Mouse (Mus musculus): ENCODE measurements around the gene Hadh. TPM values are rescaled to one million over a fixed set of nuclear protein-coding genes. Genes with fewer than 3 reads are reported as not detected.

Gene Hadh
- polyA plus RNA-seq, 1 experiment: 40.5 TPM

- Histone ChIP-seq H3K4me3 (replicated peaks; ENCODE audit: insufficient read depth, low read depth, low read length) (no peak overlapping the region), H3K27me3 (ENCODE audit: control insufficient read depth, insufficient read depth, low read length) (no peaks in the 10 kb centered on the region; the same call in 1 of the 2 replicates), H3K27ac (ENCODE audit: insufficient read depth, low read length) (no peak overlapping the region), H3K4me1 (ENCODE audit: control insufficient read depth, insufficient read depth, low read length) (no peaks in the 10 kb centered on the region)
- DNase-seq: no peak
- TF ChIP-seq CTCF (IDR thresholded peaks at IDR 0.05; ENCODE audit: borderline replicate concordance, insufficient read depth, low read depth, low read length) (no peak), POLR2A (IDR thresholded peaks at IDR 0.05; ENCODE audit: borderline replicate concordance, insufficient read depth, low read length) (no peak)
- WGBS: 82% methylated on average over 3 of the region's 3 CpGs
Observed at GRCm38 (mm10) chr3:131307811-131308210, 35.9 kb upstream of the Hadh start.

DNA sequence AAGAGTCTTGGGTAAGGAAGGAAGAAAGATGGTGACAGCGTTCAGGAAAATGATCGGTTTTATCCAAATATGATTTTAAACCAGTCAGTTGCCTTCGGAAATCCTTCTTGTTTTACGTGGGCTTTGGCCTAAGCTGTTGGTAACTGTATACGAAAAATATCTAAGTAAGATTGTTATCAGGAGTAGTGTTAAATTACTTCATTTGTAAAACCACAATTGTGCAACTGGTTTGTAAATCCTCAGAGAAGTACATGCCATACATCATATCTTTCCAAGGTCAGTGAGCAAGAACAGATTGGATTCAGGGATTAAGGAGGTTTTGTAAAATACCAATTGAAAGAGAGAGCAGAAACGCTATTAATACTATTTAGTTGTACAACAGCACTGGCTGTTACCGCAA is 34.4 kb upstream of the Hadh start:
- H3K4me3 ChIP-seq (replicated peaks; ENCODE audit: insufficient read depth, low read depth, low read length): no peak overlapping the region
- H3K27ac ChIP-seq (ENCODE audit: insufficient read depth, low read length): no peak overlapping the region
- WGBS: 92% methylated on average over 7 of the region's 7 CpGs
- no peak for DNase-seq
- peaks cover 1% of the 10 kb centered on the region for H3K4me1 ChIP-seq (ENCODE audit: control insufficient read depth, insufficient read depth, low read length)
- no peak for TF ChIP-seq POLR2A (IDR thresholded peaks at IDR 0.05; ENCODE audit: borderline replicate concordance, insufficient read depth, low read length)
- no peak for TF ChIP-seq CTCF (IDR thresholded peaks at IDR 0.05; ENCODE audit: borderline replicate concordance, insufficient read depth, low read depth, low read length)
- no peaks in the 10 kb centered on the region; the same call in 1 of the 2 replicates for H3K27me3 ChIP-seq (ENCODE audit: control insufficient read depth, insufficient read depth, low read length)

DNA sequence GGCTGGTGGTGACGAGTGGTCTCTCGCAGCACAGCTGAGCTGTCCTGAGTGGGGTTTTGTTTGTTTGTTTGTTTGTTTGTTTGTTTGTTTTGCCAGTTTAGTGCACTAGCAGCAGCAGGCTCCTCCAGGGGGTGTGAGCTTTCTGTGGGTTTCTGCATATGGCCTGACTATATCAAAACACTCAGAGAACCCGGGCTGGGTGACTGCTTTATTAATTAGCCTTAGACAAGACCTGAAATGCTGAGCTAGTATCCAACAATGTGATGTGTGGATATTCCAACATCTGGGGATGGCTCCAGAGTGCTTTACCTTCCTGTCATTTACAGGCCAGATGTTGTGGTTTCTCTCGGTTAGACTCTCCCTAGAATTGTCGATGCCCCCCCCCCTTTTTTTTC is 31.4 kb upstream of the Hadh start:
- WGBS: 5% methylated on average over 5 of the region's 5 CpGs
- Histone ChIP-seq H3K27ac (ENCODE audit: insufficient read depth, low read length) (0 out of 2 replicates have a peak overlapping the region, but pooled peaks have one; percentile 44), H3K4me1 (ENCODE audit: control insufficient read depth, insufficient read depth, low read length) (peaks cover 9% of the 10 kb centered on the region), H3K4me3 (replicated peaks; ENCODE audit: insufficient read depth, low read depth, low read length) (peak overlapping the region; percentile 76), H3K27me3 (ENCODE audit: control insufficient read depth, insufficient read depth, low read length) (no peaks in the 10 kb centered on the region; the same call in 1 of the 2 replicates)
- DNase-seq: no peak
- TF ChIP-seq POLR2A (IDR thresholded peaks at IDR 0.05; ENCODE audit: borderline replicate concordance, insufficient read depth, low read length): no peak; the same call in 1 of the 2 replicates
- no peak for TF ChIP-seq CTCF (IDR thresholded peaks at IDR 0.05; ENCODE audit: borderline replicate concordance, insufficient read depth, low read depth, low read length)

- DNase-seq: peak; percentile 94 to 96
- Histone ChIP-seq H3K4me1 (ENCODE audit: control insufficient read depth, insufficient read depth, low read length) (peaks cover 9% of the 10 kb centered on the region), H3K27ac (ENCODE audit: insufficient read depth, low read length) (peak within 1 kb of the TSS; percentile 86), H3K27me3 (ENCODE audit: control insufficient read depth, insufficient read depth, low read length) (no peaks in the 10 kb centered on the region), H3K4me3 (replicated peaks; ENCODE audit: insufficient read depth, low read depth, low read length) (peak within 1 kb of the TSS; percentile 76)
- WGBS: under 1% methylated on average over 71 of the region's 71 CpGs
- TF ChIP-seq POLR2A (IDR thresholded peaks at IDR 0.05; ENCODE audit: borderline replicate concordance, insufficient read depth, low read length) (peak; percentile 94), CTCF (IDR thresholded peaks at IDR 0.05; ENCODE audit: borderline replicate concordance, insufficient read depth, low read depth, low read length) (no peak)
Observed at GRCm38 (mm10) chr3:131302452-131303319, 30.8 kb upstream of the Hadh start, which contains the start of gene Cyp2u1. TSS of gene Cyp2u1 (minus strand) at chr3:131303227.

GRCm38 (mm10) chr3:131299908-131300307 is 28.0 kb upstream of the Hadh start:
- Histone ChIP-seq H3K27me3 (ENCODE audit: control insufficient read depth, insufficient read depth, low read length) (no peaks in the 10 kb centered on the region), H3K4me1 (ENCODE audit: control insufficient read depth, insufficient read depth, low read length) (peaks cover 9% of the 10 kb centered on the region), H3K27ac (ENCODE audit: insufficient read depth, low read length) (no peak overlapping the region), H3K4me3 (replicated peaks; ENCODE audit: insufficient read depth, low read depth, low read length) (no peak overlapping the region)
- 6% methylated on average over 6 of the region's 6 CpGs for WGBS
- DNase-seq: peak in 1 of 2 experiments; percentile 61
- TF ChIP-seq POLR2A (IDR thresholded peaks at IDR 0.05; ENCODE audit: borderline replicate concordance, insufficient read depth, low read length) (no peak), CTCF (IDR thresholded peaks at IDR 0.05; ENCODE audit: borderline replicate concordance, insufficient read depth, low read depth, low read length) (peak; percentile 48; the same call in 1 of the 2 replicates)

DNA sequence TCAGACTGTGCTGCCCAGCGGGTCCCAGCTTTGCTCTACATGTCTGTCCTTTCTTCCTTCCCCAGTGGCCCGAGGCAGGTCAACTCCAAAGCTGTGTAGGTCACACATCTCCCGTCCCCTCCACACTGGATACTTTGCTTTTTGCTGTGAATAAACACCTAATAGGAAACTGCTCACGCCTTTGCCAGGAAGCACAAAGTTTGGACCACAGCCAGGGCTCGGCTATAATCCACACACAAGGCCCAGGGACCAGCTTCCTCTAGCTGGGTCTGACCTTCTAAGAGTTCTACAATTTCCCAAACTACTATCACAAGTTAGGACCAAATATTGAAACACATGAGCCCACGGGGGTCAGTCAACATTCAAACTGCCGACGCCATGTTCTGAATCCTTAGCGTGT is 27.2 kb upstream of the Hadh start:
- no peak for TF ChIP-seq CTCF (IDR thresholded peaks at IDR 0.05; ENCODE audit: borderline replicate concordance, insufficient read depth, low read depth, low read length)
- TF ChIP-seq POLR2A (IDR thresholded peaks at IDR 0.05; ENCODE audit: borderline replicate concordance, insufficient read depth, low read length): no peak
- no peak overlapping the region for H3K27ac ChIP-seq (ENCODE audit: insufficient read depth, low read length)
- H3K4me1 ChIP-seq (ENCODE audit: control insufficient read depth, insufficient read depth, low read length): peaks cover 9% of the 10 kb centered on the region
- no peaks in the 10 kb centered on the region for H3K27me3 ChIP-seq (ENCODE audit: control insufficient read depth, insufficient read depth, low read length)
- WGBS: 71% methylated on average over 9 of the region's 9 CpGs
- H3K4me3 ChIP-seq (replicated peaks; ENCODE audit: insufficient read depth, low read depth, low read length): no peak overlapping the region
- peak in 1 of 2 experiments; percentile 33 for DNase-seq

DNA sequence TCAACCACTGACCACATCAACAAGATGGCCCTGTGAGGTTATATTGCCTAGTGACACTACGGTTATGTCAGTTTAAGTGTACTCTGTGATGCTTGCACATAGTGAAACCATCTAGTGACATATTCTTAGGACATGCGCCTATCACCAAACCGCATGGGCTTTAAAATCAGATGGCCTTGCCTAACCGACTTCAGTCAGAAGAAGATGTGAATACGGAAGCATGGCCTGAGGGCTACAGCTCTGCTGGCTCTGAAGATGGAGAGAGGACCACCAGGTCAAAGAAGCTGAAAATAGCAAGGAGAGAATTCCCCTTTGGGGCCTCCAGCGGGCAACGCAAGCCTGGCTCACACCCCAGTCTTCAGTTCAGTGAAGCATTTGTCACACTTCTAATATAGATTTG is 25.0 kb upstream of the Hadh start:
- H3K4me1 ChIP-seq (ENCODE audit: control insufficient read depth, insufficient read depth, low read length): peaks cover 9% of the 10 kb centered on the region
- H3K27ac ChIP-seq (ENCODE audit: insufficient read depth, low read length): no peak overlapping the region
- 91% methylated on average over 7 of the region's 7 CpGs for WGBS
- H3K27me3 ChIP-seq (ENCODE audit: control insufficient read depth, insufficient read depth, low read length): no peaks in the 10 kb centered on the region
- no peak for TF ChIP-seq POLR2A (IDR thresholded peaks at IDR 0.05; ENCODE audit: borderline replicate concordance, insufficient read depth, low read length)
- no peak for TF ChIP-seq CTCF (IDR thresholded peaks at IDR 0.05; ENCODE audit: borderline replicate concordance, insufficient read depth, low read depth, low read length)
- H3K4me3 ChIP-seq (replicated peaks; ENCODE audit: insufficient read depth, low read depth, low read length): no peak overlapping the region
- DNase-seq: no peak
